Mouse (Mus musculus): ENCODE measurements around the gene Luc7l3.

Luc7l3 gene

GRCm38 (mm10) chr11:94338347-94338746 is 16.6 kb upstream of the Luc7l3 start:
- DNase-seq (ENCODE audit: low spot score in 2 of 2), result no peak

DNA sequence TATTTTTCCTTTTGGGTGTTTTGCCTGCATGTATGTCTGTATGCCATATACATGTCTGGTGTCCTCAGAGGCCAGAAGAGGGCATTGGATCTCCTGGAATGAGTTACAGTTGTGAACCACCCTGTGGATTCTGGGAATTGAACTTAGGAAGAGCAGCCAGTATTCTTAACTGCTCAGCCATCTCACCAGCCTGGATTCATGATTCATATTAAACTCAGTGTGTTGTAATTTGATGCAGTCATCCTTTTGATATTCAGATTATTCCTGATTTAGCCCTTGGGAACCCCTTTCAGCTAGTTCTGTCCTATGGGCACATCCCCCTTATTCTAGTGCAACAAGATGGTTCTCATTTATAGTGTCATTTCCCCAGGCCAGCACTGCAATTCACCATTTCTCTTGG is 14.8 kb upstream of the Luc7l3 start:
- DNase-seq (ENCODE audit: low spot score in 2 of 2), result no peak

GRCm38 (mm10) chr11:94334386-94334968 is 12.7 kb upstream of the Luc7l3 start:
- no peak for DNase-seq (ENCODE audit: low spot score in 2 of 2)

DNA sequence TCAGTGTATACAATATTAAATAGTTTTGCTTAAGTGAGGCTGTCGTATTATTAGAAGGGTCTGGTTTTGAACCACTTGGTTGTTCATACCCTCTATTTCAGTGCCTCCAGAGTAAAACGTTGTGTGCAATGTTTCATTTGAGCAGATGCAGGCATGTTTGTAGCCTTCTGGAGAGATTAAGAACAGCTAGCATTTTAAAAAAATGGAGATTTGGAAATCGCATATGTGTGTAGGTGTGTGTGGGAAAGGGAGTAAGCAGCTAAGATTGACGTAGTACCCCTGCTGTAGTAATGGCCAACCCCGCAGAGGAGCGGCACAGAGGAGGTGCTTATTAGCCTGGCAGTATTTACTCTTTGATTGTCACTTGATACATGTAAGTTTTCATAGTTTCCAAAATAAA is 10.9 kb upstream of the Luc7l3 start:
- no peak for DNase-seq (ENCODE audit: low spot score in 2 of 2)

- DNase-seq (ENCODE audit: low spot score in 2 of 2), result no peak
These were observed 8.4 kb upstream of the Luc7l3 start for GRCm38 (mm10) chr11:94330211-94330610.

DNA sequence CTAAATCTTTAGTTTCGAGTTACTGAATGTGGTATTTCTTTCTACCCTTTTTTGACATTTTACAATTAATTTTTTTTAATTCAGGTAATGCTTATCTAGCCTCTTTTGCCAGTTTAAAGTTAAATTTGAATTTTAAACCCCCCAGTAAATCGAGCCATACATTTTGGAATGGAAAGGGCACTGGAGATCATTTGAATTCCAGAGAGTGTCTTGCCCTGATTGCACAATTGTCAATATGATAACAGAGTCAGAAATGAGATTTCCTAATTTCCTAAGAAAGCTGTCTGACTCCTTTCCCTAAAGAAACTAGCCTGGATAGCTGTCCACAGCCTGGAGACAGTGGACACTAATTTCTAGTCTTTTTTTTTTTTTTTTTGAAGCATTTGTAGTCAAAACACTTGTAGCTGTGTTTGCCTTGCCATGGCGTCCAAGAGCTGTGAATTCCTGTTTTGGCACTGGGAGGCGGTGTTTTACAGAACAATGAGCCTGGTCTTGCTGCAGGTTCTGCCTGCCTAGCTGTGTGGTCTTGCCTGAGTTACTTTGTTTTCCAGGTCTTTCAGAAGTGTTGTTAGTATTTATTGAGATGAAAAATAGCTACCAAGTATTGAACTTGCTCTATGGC is 7.6 kb upstream of the Luc7l3 start:
- DNase-seq (ENCODE audit: low spot score in 2 of 2), result peak; percentile 72

GRCm38 (mm10) chr11:94328644-94329025 is 6.8 kb upstream of the Luc7l3 start:
- DNase-seq (ENCODE audit: low spot score in 2 of 2), result peak in 1 of 2 experiments; percentile 52

DNA sequence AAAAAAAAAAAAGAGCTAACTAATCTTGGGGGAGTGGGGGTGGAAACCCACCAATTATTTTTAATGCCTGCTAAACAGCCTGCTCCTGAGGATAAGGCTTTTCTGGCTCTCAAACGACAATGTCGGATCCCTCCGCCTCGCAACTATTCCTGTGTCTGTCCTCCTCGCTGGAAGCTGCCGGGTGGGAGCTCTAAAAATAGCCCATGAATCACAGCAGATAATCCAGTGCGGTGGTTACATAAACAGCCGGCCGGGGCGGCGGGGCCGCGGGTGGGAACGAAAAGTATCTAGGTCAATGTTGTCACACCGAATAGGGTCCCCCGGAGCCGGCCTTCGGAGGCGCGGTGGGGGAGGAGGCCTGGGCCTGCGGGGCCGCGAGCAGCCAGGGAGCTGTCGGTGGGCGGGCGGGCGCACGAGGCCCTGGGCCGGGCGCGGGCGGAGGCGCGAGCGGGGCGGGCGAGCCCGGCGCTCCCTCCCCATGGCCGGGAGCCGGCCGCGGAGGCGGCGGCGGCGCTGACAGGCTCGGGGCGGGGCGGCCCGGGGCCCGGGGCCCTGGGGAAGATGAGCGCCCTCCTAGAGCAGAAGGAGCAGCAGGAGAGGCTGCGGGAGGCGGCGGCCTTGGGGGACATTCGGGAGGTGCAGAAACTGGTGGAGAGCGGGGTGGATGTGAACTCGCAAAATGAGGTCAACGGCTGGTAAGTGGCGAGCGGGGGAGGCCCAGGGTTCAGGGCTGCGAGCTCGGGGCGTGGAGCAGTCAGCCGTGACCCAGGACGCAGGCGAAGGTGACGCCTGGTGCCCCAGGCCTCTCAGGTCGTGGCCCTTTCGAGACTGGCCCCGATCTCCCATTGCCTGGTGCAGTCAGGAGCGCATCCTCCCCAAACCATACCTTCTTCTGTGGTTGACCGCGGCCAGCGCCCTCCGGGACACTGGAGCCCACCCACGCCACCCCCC is 6.2 kb upstream of the Luc7l3 start, which contains the start of gene Ankrd40:
Gene Ankrd40, plus strand, starts transcription at position 309 of the 951 bp plus-strand sequence.
- DNase-seq (ENCODE audit: low spot score in 2 of 2), result peak; percentile 98

DNA sequence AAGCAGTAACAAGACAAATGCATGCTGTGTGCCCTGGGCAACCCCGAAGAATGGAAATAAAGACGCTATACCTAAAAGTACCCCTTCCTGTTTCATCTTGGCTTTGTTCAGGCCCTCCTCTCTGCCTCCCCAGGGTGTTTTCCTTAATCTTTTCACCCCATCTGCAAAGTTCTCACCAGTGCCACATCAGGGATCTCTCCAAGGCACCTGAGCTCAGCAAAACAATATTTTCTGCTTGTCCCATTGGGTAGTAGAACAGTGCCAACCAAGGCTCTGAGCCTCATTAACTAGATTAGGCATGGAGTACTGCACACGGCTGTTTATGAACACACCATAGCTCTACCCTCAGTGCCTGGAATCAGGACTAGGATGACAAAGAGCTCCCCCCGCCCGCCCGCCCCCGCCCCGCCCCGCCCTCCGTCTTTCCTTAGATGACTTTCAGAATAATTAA is 5.2 kb upstream of the Luc7l3 start:
- peak in 1 of 2 experiments; percentile 40 for DNase-seq (ENCODE audit: low spot score in 2 of 2)

- DNase-seq (ENCODE audit: low spot score in 2 of 2), result no peak
These were observed 2.8 kb upstream of the Luc7l3 start for GRCm38 (mm10) chr11:94324618-94325017.

DNA sequence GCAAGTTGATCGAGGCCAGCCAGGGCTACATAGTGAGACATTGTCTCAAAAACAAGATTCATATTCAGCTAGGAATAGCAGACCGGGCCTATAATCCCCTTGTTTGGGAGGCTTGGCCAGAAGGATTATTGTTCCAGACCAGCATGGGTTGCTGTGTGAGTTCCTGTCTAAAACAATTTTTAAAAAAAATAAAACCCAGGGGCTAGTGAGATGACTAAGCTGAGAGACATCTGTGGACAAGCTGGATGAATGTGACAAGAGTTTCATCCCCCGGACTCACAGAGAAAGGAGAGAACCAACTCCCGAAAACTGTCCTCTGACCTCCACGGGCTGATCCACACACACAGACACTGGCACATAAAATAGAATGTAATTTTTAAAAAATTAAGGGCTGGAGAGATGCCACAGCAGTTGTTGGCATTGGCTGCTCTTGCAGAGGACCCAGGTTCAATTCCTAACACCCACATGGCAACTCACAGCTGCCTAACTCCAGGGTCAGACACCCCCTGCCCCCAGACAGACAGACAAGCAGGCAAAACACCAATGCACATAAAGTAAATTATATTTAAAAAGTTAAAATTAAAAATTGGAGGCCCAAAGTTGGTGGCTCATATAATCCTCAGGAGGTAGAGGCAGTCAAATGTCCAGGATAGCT is 1.6 kb upstream of the Luc7l3 start:
- no peak for DNase-seq (ENCODE audit: low spot score in 2 of 2)

DNA sequence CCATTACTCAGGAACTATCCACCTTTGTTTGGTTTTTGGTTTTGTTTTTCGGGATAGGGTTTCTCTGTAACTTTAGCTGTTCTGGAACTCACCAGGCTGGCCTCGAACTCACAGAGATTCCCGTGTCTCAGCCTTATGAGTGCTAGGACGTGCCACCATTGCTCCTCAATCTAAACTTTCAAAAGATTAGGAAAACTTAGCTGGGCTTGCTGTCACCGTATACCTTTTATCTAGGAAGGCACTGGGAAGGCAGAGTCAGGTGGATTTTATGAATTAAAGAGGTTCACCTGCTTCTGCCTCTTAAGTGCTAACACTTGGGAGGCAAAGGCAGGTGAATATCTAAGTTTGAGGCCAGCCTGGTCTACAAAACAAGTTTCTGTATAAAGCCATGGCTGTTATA is 848 bp upstream of the Luc7l3 start:
- DNase-seq (ENCODE audit: low spot score in 2 of 2), result no peak

GRCm38 (mm10) chr11:94320969-94321930 is 538 bp downstream of the Luc7l3 start:
- DNase-seq (ENCODE audit: low spot score in 2 of 2), result no peak

- no peak for DNase-seq (ENCODE audit: low spot score in 2 of 2)
These were observed 3.7 kb downstream of the Luc7l3 start for GRCm38 (mm10) chr11:94318056-94318455.

- DNase-seq (ENCODE audit: low spot score in 2 of 2), result no peak
These were observed 4.3 kb downstream of the Luc7l3 start for GRCm38 (mm10) chr11:94317515-94317914.

- DNase-seq (ENCODE audit: low spot score in 2 of 2), result no peak
These were observed 4.8 kb downstream of the Luc7l3 start for GRCm38 (mm10) chr11:94317014-94317413.

DNA sequence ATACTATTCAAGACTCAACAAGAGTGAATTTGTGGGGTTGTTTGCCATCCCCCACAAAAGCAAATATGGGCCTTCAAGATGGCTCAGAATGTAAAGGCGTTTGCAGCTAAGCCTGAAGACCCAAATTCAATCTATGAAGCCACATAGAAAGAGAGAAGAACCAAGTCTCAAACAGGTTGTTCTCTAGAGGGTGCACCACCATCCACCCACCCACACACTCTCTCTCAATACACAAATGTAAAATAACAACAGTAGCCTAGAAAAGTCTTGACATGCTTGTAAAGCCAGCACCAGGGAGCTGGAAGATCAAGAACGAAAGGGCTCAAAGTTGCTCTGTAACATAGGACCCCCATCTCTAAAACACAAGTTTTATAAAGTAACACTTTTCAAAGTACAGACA is 5.3 kb downstream of the Luc7l3 start:
- DNase-seq (ENCODE audit: low spot score in 2 of 2), result no peak

DNA sequence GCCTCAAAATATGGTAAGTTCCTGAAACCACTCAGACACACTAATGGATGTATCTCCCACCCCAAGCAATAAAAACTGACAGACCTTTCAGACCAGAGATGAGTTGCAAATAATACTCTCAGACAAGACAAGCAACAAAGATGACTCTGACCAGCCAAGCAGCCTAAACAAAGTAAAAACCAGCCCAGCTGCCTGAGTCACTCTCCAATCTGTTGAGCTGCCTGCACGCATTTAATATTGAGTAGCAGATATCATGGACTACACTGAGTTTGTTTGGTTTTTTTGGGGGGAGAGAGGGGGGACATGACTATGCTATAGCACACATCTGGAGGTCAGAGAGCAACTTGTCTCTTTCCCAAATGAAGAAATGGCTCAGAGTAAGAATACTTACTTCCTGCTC is 6.5 kb downstream of the Luc7l3 start:
- no peak for DNase-seq (ENCODE audit: low spot score in 2 of 2)

- DNase-seq (ENCODE audit: low spot score in 2 of 2), result no peak
These were observed 7.6 kb downstream of the Luc7l3 start for GRCm38 (mm10) chr11:94314098-94314652.

- no peak for DNase-seq (ENCODE audit: low spot score in 2 of 2)
These were observed 9.1 kb downstream of the Luc7l3 start for GRCm38 (mm10) chr11:94312733-94313132.

Data from right cerebral cortex, adult 2 months (tissue).